Mouse (Mus musculus) ES-Bruce4 (cell line): ENCODE results near the gene Wars.

ENCODE experiments used
- CTCF ChIP-seq: IDR thresholded peaks from one replicate; pipeline ENCODE4 v1.8.1; 2011; ENCODE audit warnings: low read depth, low read length
- EP300 ChIP-seq: IDR thresholded peaks from 2 replicates; pipeline ENCODE4 v1.6.1; 2011; ENCODE audit warnings: low read depth, low read length; ENCODE audit not compliant: insufficient read depth
- POLR2A ChIP-seq: IDR thresholded peaks from one replicate; pipeline ENCODE4 v1.8.1; 2011; ENCODE audit warnings: low read length; ENCODE audit not compliant: insufficient read depth

DNA sequence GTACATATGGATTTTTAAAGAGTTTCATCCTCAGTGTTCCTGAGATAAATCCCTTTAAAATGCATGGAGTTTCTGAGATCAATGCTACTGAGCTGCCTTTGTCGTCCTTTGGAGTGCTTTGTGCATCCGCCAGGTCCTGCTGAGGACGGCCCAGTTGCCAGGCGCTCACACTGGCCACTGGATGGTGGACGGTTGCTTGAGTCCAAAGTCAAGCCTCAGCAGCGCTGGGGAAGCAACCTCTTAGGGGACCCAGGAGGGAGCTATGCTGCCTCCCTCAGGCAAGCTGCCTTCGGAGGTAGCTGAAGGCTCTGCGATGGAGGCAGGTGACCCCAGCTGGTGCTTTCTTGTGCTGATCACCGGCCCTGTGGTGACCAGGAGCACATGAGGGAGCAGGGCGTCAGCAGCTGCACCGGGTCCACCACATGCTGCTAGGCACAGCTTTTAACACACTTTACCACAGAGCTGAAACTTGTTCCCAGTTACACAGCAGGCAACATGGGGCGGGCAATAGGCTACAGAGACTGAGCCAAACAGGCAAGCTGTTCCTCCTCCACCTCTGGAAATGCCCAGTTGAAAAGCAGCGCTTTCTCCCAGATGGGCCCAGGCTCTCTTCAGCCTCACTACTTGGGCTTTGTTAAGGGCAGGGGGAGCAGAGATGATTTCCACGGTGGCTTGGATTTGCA, 11.8 kb upstream of the Wars start:
- TF ChIP-seq POLR2A (no peak), EP300 (no peak), CTCF (no peak)
